Mouse (Mus musculus): Measurements from ENCODE around the gene Rbm33. TPM values are rescaled to one million over a fixed set of nuclear protein-coding genes. Genes with fewer than 3 reads are reported as not detected.

Gene Rbm33
- total RNA-seq, 1 experiment, result 21.2 TPM

DNA sequence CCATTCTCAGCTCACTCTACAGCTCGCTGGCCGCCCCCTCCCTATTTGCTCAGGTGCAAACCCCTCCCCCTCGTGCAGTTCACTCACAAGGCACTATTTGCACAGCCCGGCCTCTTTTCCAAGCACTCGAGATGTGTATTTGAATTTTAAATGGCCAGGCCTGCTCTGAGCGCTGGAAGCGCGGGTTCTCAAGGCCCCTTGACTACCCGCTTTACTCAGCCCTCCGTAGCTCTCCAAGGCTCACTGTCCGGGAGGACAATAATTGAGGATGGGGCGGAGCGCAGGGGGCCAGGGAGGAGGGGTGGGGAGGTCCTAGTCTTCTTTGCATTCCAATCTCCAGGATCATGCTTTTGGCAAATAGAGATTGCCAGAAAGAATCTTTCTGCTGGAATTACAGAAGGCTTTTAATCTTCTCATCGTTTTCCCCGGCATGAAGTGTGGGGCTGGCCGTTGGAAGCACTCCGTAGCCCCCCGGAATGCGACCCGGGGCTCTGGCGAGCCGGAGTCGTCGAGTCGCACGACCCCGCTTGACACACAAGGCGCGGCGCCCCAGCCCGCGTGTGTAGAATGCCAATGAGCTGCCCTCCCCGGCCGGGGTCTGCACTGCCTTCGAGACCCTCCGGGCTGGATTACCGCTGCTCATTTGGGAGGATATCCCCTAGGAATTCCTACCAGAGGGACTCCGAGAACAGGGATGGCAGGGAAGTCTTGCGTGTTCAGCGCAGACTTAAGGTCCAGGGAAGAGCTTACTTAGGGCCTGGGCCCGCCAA, 142.7 kb downstream of the Rbm33 start:
- no peak overlapping the region for H3K27ac ChIP-seq (ENCODE audit: insufficient read depth, low read depth, low read length, poor library complexity, severe bottlenecking)
- in situ Hi-C loops (cut with MboI; ENCODE audit: low sequenced_read_pairs in 2 of 2, unreplicated experiment in 2 of 2), result loop anchor here (5.0 to 25.0 kb wide), 6 partner anchors 292 to 1018 kb away; partner anchors contain the start of genes En2 (in 2 of the 2) and Mnx1 (in 2 of the 2)
- no peak for DNase-seq (ENCODE audit: low read depth, low spot score)

DNA sequence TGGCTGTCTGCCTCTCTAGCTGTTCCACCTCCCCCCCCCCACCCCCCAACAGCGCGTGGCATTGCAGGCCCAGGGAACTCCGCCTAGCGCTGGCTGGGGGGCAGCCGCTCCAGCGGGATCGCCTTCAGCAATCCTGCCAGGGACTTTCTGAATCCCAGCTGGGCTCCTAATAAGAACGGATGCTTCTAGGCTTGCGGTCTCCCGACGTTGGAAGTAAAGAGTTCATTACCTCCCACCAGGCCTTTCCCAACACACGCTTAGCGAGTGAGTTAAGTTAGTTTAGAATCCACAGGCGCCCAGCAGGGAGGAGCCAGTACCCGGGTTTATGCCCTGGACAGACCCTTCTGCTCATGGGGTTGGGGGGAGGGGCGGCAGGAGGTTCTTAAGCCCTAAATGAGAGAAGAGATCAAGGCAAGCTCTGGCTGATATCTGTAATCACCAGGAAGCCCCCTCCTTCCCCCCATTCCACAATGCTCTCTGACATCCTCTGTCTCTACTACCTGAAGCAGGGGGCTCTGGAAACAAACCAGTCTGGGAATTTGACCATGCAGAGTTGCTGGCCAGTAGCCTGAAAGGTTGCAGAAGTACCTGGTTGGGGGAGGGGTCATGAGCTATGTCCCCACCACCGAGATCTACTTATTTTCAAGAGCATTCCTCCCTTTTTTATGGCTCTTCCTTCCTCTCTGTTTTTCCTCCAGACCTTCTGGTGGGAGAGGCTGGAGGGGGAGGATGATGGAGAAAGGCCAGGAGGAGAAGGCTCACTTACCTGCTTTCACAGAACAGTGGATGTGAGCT, 143.8 kb downstream of the Rbm33 start:
- Histone ChIP-seq H3K9ac (ENCODE audit: insufficient read depth, low read depth, low read length, poor library complexity, severe bottlenecking) (no peak overlapping the region), H3K9me3 (ENCODE audit: control insufficient read depth, insufficient read depth, low read depth, low read length) (no peaks in the 10 kb centered on the region), H3K4me1 (ENCODE audit: control insufficient read depth in 2 of 2, insufficient read depth in 2 of 2, low read length in 2 of 2, poor library complexity in 1 of 2) (peaks cover 0 to 18% of the 10 kb centered on the region in 2 experiments; a peak in 1 of 4 replicates), H3K27ac (ENCODE audit: insufficient read depth, low read depth, low read length, poor library complexity, severe bottlenecking) (no peak overlapping the region), H3K36me3 (ENCODE audit: control insufficient read depth, insufficient read depth, low read length, poor library complexity, severe bottlenecking) (no peaks in the 10 kb centered on the region), H3K4me3 (ENCODE audit: insufficient read depth in 1 of 2, low read depth in 1 of 2, low read length in 2 of 2, poor library complexity in 1 of 2, severe bottlenecking in 1 of 2) (no peak overlapping the region)
- no peak for DNase-seq (ENCODE audit: low read depth, low spot score)
- TF ChIP-seq ZNF384 (IDR thresholded peaks at IDR 0.05; ENCODE audit: low read depth, low read length) (no peak), HCFC1 (IDR thresholded peaks at IDR 0.05; ENCODE audit: borderline replicate concordance, insufficient read depth, low read length) (no peak), ZC3H11A (IDR thresholded peaks at IDR 0.05; ENCODE audit: borderline replicate concordance, low read depth, low read length) (no peak), CHD2 (IDR thresholded peaks at IDR 0.05; ENCODE audit: low read depth, low read length) (no peak), MAFK (IDR thresholded peaks at IDR 0.05; ENCODE audit: insufficient read depth, low read depth, low read length) (no peak)
- in situ Hi-C loops (cut with MboI; ENCODE audit: low sequenced_read_pairs in 2 of 2, unreplicated experiment in 2 of 2), result loop anchor here (5.0 to 25.0 kb wide), 6 partner anchors 293 to 1017 kb away; partner anchors contain the start of genes En2 (in 2 of the 2) and Mnx1 (in 2 of the 2)

More for the DNA sequence above, 142.7 kb downstream of the Rbm33 start:
- peaks cover 0 to 18% of the 10 kb centered on the region in 2 experiments; a peak in 1 of 4 replicates for H3K4me1 ChIP-seq (ENCODE audit: control insufficient read depth in 2 of 2, insufficient read depth in 2 of 2, low read length in 2 of 2, poor library complexity in 1 of 2)
- H3K4me3 ChIP-seq (ENCODE audit: insufficient read depth in 1 of 2, low read depth in 1 of 2, low read length in 2 of 2, poor library complexity in 1 of 2, severe bottlenecking in 1 of 2), result no peak overlapping the region; a peak in 1 of 4 replicates
- no peak overlapping the region for H3K9ac ChIP-seq (ENCODE audit: insufficient read depth, low read depth, low read length, poor library complexity, severe bottlenecking)
- no peaks in the 10 kb centered on the region for H3K36me3 ChIP-seq (ENCODE audit: control insufficient read depth, insufficient read depth, low read length, poor library complexity, severe bottlenecking)
- TF ChIP-seq MAFK (IDR thresholded peaks at IDR 0.05; ENCODE audit: insufficient read depth, low read depth, low read length), result no peak
- no peak for TF ChIP-seq CHD2 (IDR thresholded peaks at IDR 0.05; ENCODE audit: low read depth, low read length)
- no peak for TF ChIP-seq HCFC1 (IDR thresholded peaks at IDR 0.05; ENCODE audit: borderline replicate concordance, insufficient read depth, low read length)
- no peak for TF ChIP-seq ZNF384 (IDR thresholded peaks at IDR 0.05; ENCODE audit: low read depth, low read length)
- no peak for TF ChIP-seq ZC3H11A (IDR thresholded peaks at IDR 0.05; ENCODE audit: borderline replicate concordance, low read depth, low read length)
- no peaks in the 10 kb centered on the region for H3K9me3 ChIP-seq (ENCODE audit: control insufficient read depth, insufficient read depth, low read depth, low read length)

GRCm38 (mm10) chr5:28461376-28461775, 144.5 kb downstream of the Rbm33 start:
- TF ChIP-seq CHD2 (IDR thresholded peaks at IDR 0.05; ENCODE audit: low read depth, low read length), result no peak
- TF ChIP-seq ZNF384 (IDR thresholded peaks at IDR 0.05; ENCODE audit: low read depth, low read length), result no peak
- no peak for TF ChIP-seq ZC3H11A (IDR thresholded peaks at IDR 0.05; ENCODE audit: borderline replicate concordance, low read depth, low read length)
- no peak for TF ChIP-seq MAFK (IDR thresholded peaks at IDR 0.05; ENCODE audit: insufficient read depth, low read depth, low read length)
- no peak for TF ChIP-seq HCFC1 (IDR thresholded peaks at IDR 0.05; ENCODE audit: borderline replicate concordance, insufficient read depth, low read length)
- Histone ChIP-seq H3K9ac (ENCODE audit: insufficient read depth, low read depth, low read length, poor library complexity, severe bottlenecking) (no peak overlapping the region), H3K4me1 (ENCODE audit: control insufficient read depth in 2 of 2, insufficient read depth in 2 of 2, low read length in 2 of 2, poor library complexity in 1 of 2) (peaks cover 0 to 18% of the 10 kb centered on the region in 2 experiments; a peak in 1 of 4 replicates), H3K4me3 (ENCODE audit: insufficient read depth in 1 of 2, low read depth in 1 of 2, low read length in 2 of 2, poor library complexity in 1 of 2, severe bottlenecking in 1 of 2) (no peak overlapping the region), H3K9me3 (ENCODE audit: control insufficient read depth, insufficient read depth, low read depth, low read length) (no peaks in the 10 kb centered on the region), H3K27ac (ENCODE audit: insufficient read depth, low read depth, low read length, poor library complexity, severe bottlenecking) (no peak overlapping the region), H3K36me3 (ENCODE audit: control insufficient read depth, insufficient read depth, low read length, poor library complexity, severe bottlenecking) (no peaks in the 10 kb centered on the region)
- DNase-seq (ENCODE audit: low read depth, low spot score), result no peak
- in situ Hi-C loops (cut with MboI; ENCODE audit: low sequenced_read_pairs in 2 of 2, unreplicated experiment in 2 of 2), result loop anchor here (5.0 to 25.0 kb wide), 6 partner anchors 294 to 1016 kb away; partner anchors contain the start of genes En2 (in 2 of the 2) and Mnx1 (in 2 of the 2)
